ENCODE assay signal across 9 mouse cellular contexts in the genomic region with DNA sequence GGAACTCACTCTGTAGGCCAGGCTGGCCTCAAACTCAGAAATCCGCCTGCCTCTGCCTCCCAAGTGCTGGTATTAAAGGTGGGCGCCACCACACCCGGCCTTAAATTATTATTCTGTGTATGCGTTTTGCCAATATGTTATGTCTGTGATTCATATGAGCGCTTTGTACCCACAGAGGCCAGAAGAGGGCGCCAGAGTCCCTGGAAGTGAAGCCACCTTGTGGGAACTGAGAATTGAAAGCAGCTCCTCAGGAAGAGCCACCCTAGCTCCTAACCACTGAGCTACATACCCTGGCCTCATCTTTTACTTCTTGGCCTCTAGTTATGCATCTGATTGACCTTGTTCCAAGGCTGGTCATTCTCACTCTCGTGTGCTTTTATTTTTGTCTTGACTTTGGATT. TPM values are rescaled to one million over a fixed set of nuclear protein-coding genes. Genes with fewer than 3 reads are reported as not detected.
A peak's percentile ranks its signal among the peaks of the same experiment; 100 is the strongest.
DNase-seq lines count a peak whose midpoint lies in the region; ATAC-seq and TF ChIP-seq lines count a peak whose summit lies in the region.
"Had no signal": no experiment of that assay in that cellular context is flagged by ENCODE, and none has a peak within 500 bp of the region (broad histone marks: within the 10 kb centered on the region; RNA-seq: fewer than 3 reads in every experiment).

No protein-coding gene starts in this region.

- H3K4me2 ChIP-seq in CH12.LX (ENCODE audit: insufficient read depth, low read depth, poor library complexity, severe bottlenecking): no peak overlapping the region
- no peak overlapping the region for H3K4me2 ChIP-seq in liver, postnatal 0 days (ENCODE audit: low read depth, low read length)
- H3K4me2 ChIP-seq: limb, embryonic 12.5 days had no signal

- no peaks in the 10 kb centered on the region; the same call in 1 of the 2 replicates for H3K79me2 ChIP-seq in CH12.LX (replicated peaks; ENCODE audit: control insufficient read depth, extremely low read depth, insufficient read depth, poor library complexity, severe bottlenecking)

- no peak for TF ChIP-seq EP300 in CH12.LX (IDR thresholded peaks at IDR 0.05; ENCODE audit: low read length)
- no peak for TF ChIP-seq EP300 in liver, postnatal 0 days (IDR thresholded peaks at IDR 0.05; ENCODE audit: low read depth)

- no peaks in the 10 kb centered on the region for H3K9me3 ChIP-seq in CH12.LX (replicated peaks; ENCODE audit: low read length)
- H3K9me3 ChIP-seq in liver, postnatal 0 days (ENCODE audit: low read length): no peaks in the 10 kb centered on the region
- H3K9me3 ChIP-seq: limb, embryonic 12.5 days had no signal

- in situ Hi-C loops in CH12.LX (cut with MboI; ENCODE audit: low pct_ligation_motif_present, low pct_unique_long_range_greater_than_20kb, low sequenced_read_pairs): loop anchor here (10.0 kb wide), 1 partner anchor 117 kb away; no protein-coding TSS in a partner anchor

- TF ChIP-seq POLR2A in CH12.LX (IDR thresholded peaks at IDR 0.05; ENCODE audit: low read depth, low read length): no peak

- dilution Hi-C loops in CH12.LX (cut with MboI; ENCODE audit: extremely low pct_ligation_motif_present, extremely low pct_unique_long_range_greater_than_20kb, low sequenced_read_pairs): no loop called here

- ATAC-seq in liver, postnatal 0 days: no peak

- peak; percentile 45 for DNase-seq in 3134 (ENCODE audit: extremely low read depth, insufficient read length, low spot score)
- peak; percentile 90 for DNase-seq in CH12.LX (ENCODE audit: extremely low read depth)
- peak; percentile 70 for DNase-seq in c-Kit-negative CD71-positive TER-119-positive erythroid progenitor cells, embryonic 14.5 days (ENCODE audit: low read depth, low spot score)
- DNase-seq in frontal cortex, postnatal 10 days (ENCODE audit: low spot score in 2 of 2): peak; percentile 34 to 60
- peak; percentile 83 for DNase-seq in kidney, postnatal 14 days
- peak; percentile 88 for DNase-seq in liver, postnatal 0 days
- DNase-seq in right cerebral cortex, postnatal 25 days: peak; percentile 28
- DNase-seq in urinary bladder, postnatal 4 days (ENCODE audit: low spot score in 2 of 2): peak; percentile 37 to 79

- no peak overlapping the region for H3K9ac ChIP-seq in CH12.LX (ENCODE audit: insufficient read depth, low read depth)
- H3K9ac ChIP-seq in liver, postnatal 0 days (replicated peaks): no peak overlapping the region
- H3K9ac ChIP-seq: limb, embryonic 12.5 days had no signal

- H3K4me1 ChIP-seq in CH12.LX (ENCODE audit: control insufficient read depth in 1 of 2, insufficient read depth in 2 of 2): peaks cover 0 to 21% of the 10 kb centered on the region in 2 experiments; a peak in 2 of 4 replicates
- H3K4me1 ChIP-seq in liver, postnatal 0 days (ENCODE audit: insufficient read depth): peaks cover 6% of the 10 kb centered on the region; the same call in 1 of the 2 replicates

- TF ChIP-seq RAD21 in CH12.LX (IDR thresholded peaks at IDR 0.05; ENCODE audit: low read depth, low read length): peak; percentile 78

- 30% methylated on average over 7 of the region's 7 CpGs for WGBS in liver, postnatal 0 days (ENCODE audit: insufficient replicate concordance)

- peak; percentile 51 to 91; a peak in 2 of 4 replicates for TF ChIP-seq CTCF in CH12.LX (conservative IDR thresholded peaks at IDR 0.05 in 1 of 2, IDR thresholded peaks at IDR 0.05 in 1 of 2; ENCODE audit: low read depth in 2 of 2, low read length in 2 of 2)
- TF ChIP-seq CTCF in liver, postnatal 0 days (IDR thresholded peaks at IDR 0.05; ENCODE audit: low read depth): peak; percentile 89

- H3K27me3 ChIP-seq in CH12.LX (replicated peaks): no peaks in the 10 kb centered on the region
- H3K27me3 ChIP-seq in liver, postnatal 0 days (ENCODE audit: insufficient read depth, low read length): no peaks in the 10 kb centered on the region

- H3K27ac ChIP-seq in CH12.LX (ENCODE audit: insufficient read depth, low read depth): no peak overlapping the region
- H3K27ac ChIP-seq in liver, postnatal 0 days (ENCODE audit: low read depth): no peak overlapping the region
- H3K27ac ChIP-seq: limb, embryonic 12.5 days had no signal

- H3K36me3 ChIP-seq in CH12.LX (replicated peaks in 1 of 2; ENCODE audit: control insufficient read depth in 1 of 2, insufficient read depth in 1 of 2, low read length in 1 of 2): no peaks in the 10 kb centered on the region
- H3K36me3 ChIP-seq in liver, postnatal 0 days (replicated peaks; ENCODE audit: insufficient read depth, low read length): no peaks in the 10 kb centered on the region
- H3K36me3 ChIP-seq: limb, embryonic 12.5 days had no signal

- no peak overlapping the region for H3K4me3 ChIP-seq in CH12.LX (replicated peaks in 1 of 3; ENCODE audit: low read depth in 2 of 3, low read length in 2 of 3, poor library complexity in 1 of 3)
- H3K4me3 ChIP-seq in liver, postnatal 0 days (ENCODE audit: low read depth, low read length): no peak overlapping the region
- H3K4me3 ChIP-seq: limb, embryonic 12.5 days had no signal

TF ChIP-seq in CH12.LX, 34 proteins besides CTCF, POLR2A, EP300 and RAD21:
- no peak for TF ChIP-seq SIN3A (IDR thresholded peaks at IDR 0.05; ENCODE audit: low read length)
- TF ChIP-seq RCOR1 (conservative IDR thresholded peaks at IDR 0.05; ENCODE audit: low read depth, low read length): no peak
- no peak for TF ChIP-seq JUN (IDR thresholded peaks at IDR 0.05; ENCODE audit: insufficient read depth, low read depth, low read length)
- peak; percentile 80 for TF ChIP-seq IRF4 (IDR thresholded peaks at IDR 0.05; ENCODE audit: low read depth, low read length)
- TF ChIP-seq ELF1 (IDR thresholded peaks at IDR 0.05; ENCODE audit: low read depth, low read length): peak; percentile 37; the same call in 1 of the 2 replicates
- 0 out of 2 replicates have a peak, but pooled peaks have one; percentile 3 for TF ChIP-seq ZC3H11A (IDR thresholded peaks at IDR 0.05; ENCODE audit: low read depth, low read length)
- no peak for TF ChIP-seq ZKSCAN1 (IDR thresholded peaks at IDR 0.05; ENCODE audit: borderline replicate concordance, low read depth, low read length)
- no peak for TF ChIP-seq UBTF (IDR thresholded peaks at IDR 0.05; ENCODE audit: low read depth, low read length)
- no peak for TF ChIP-seq KAT2A (IDR thresholded peaks at IDR 0.05; ENCODE audit: insufficient replicate concordance, low read length)
- peak; percentile 87 for TF ChIP-seq SMC3 (IDR thresholded peaks at IDR 0.05; ENCODE audit: low read depth, low read length)
- TF ChIP-seq USF2 (conservative IDR thresholded peaks at IDR 0.05; ENCODE audit: low read depth, low read length): no peak

RNA-seq across cellular contexts. Expression of gene Ifit2, which starts 2.5 kb away (rescaled TPM):
- 0.72 and 0.97 TPM in 2 replicates for total RNA-seq in CH12.LX (2012; rRNA removed)
- 8.8 and 10.1 TPM in 2 replicates for total RNA-seq in CH12.LX (2014; rRNA removed)
- 5.7 and 6.0 TPM in 2 replicates for polyA plus RNA-seq in CH12.LX (2012; ENCODE audit: insufficient read length, low read depth)
- polyA plus RNA-seq in liver, postnatal 0 days (2015; fragmentation: Nextera tagmentation; extraction: Ambion mirVana): 3.5 and 3.7 TPM in 2 replicates

RNA-seq across cellular contexts. Expression of gene Lipa, which starts 20.7 kb away (rescaled TPM):
- total RNA-seq in CH12.LX (2012; rRNA removed) (17.7 and 19.3 TPM in 2 replicates), CH12.LX (2014; rRNA removed) (38.1 and 43.5 TPM in 2 replicates)
- 55.7 and 63.4 TPM in 2 replicates for polyA plus RNA-seq in CH12.LX (2012; ENCODE audit: insufficient read length, low read depth)
- 139 and 144 TPM in 2 replicates for polyA plus RNA-seq in liver, postnatal 0 days (2015; fragmentation: Nextera tagmentation; extraction: Ambion mirVana)

RNA-seq across cellular contexts. Expression of gene Ifit3, which starts 35.4 kb away (rescaled TPM):
- total RNA-seq in CH12.LX (2012; rRNA removed) (0.08 and 0.13 TPM in 2 replicates), CH12.LX (2014; rRNA removed) (0.65 and 1.0 TPM in 2 replicates)
- polyA plus RNA-seq in CH12.LX (2012; ENCODE audit: insufficient read length, low read depth): 0.87 and 1.0 TPM in 2 replicates
- 10.1 and 11.7 TPM in 2 replicates for polyA plus RNA-seq in liver, postnatal 0 days (2015; fragmentation: Nextera tagmentation; extraction: Ambion mirVana)

RNA-seq across cellular contexts. Expression of gene Ifit1bl1, which starts 53.8 kb away (rescaled TPM):
- total RNA-seq in CH12.LX (2012; rRNA removed) (not detected in 2 replicates), CH12.LX (2014; rRNA removed) (0.09 TPM in 1 of 2 replicates, not detected in the other)
- 0.15 and 0.26 TPM in 2 replicates for polyA plus RNA-seq in CH12.LX (2012; ENCODE audit: insufficient read length, low read depth)
- polyA plus RNA-seq in liver, postnatal 0 days (2015; fragmentation: Nextera tagmentation; extraction: Ambion mirVana): 0.75 TPM in 2 replicates

RNA-seq across cellular contexts. Expression of gene Ifit3b, which starts 59.8 kb away (rescaled TPM):
- total RNA-seq in CH12.LX (2012; rRNA removed): not detected in 2 replicates
- total RNA-seq in CH12.LX (2014; rRNA removed): not detected in 2 replicates
- polyA plus RNA-seq in CH12.LX (2012; ENCODE audit: insufficient read length, low read depth): not detected in 2 replicates
- polyA plus RNA-seq in liver, postnatal 0 days (2015; fragmentation: Nextera tagmentation; extraction: Ambion mirVana): 2.2 and 2.7 TPM in 2 replicates

Comparison
In these comparisons a context has a peak if more than half of its experiments do, and no peak if none do; other contexts are left out.
1. DNase-seq: peak in every context shown above with its lines; median percentile 90 in CH12.LX; 88 in liver, postnatal 0 days; 83 in kidney, postnatal 14 days; 70 in c-Kit-negative CD71-positive TER-119-positive erythroid progenitor cells, embryonic 14.5 days; 58 in urinary bladder, postnatal 4 days; 47 in frontal cortex, postnatal 10 days; 45 in 3134; 28 in right cerebral cortex, postnatal 25 days.